Mouse (Mus musculus): ENCODE measurements around the gene Xrcc1.

- no peak for TF ChIP-seq CTCF (IDR thresholded peaks at IDR 0.05; ENCODE audit: extremely low read depth, insufficient read depth, insufficient read length, insufficient replicate concordance)
- TF ChIP-seq POLR2A (IDR thresholded peaks at IDR 0.05; ENCODE audit: low read depth, low read length), result no peak
Measured at GRCm38 (mm10) chr7:24530062-24530931, 15.8 kb upstream of the Xrcc1 start, which contains the start of gene Irgq.

All from spleen, adult 2 months (tissue).